Mouse (Mus musculus) lung, adult 2 months (tissue): ENCODE measurements around the gene Gzf1.

ENCODE experiments used
- CTCF ChIP-seq: fragments of 200-500 bp; IDR thresholded peaks from 2 replicates; pipeline ENCODE4 v1.5.1; 2011; ENCODE audit warnings: mild to moderate bottlenecking, low read length, control low read depth; ENCODE audit not compliant: insufficient read depth
- POLR2A ChIP-seq: fragments of 200-500 bp; IDR thresholded peaks from 2 replicates; pipeline ENCODE4 v1.6.1; 2011; ENCODE audit warnings: low read depth, mild to moderate bottlenecking, control low read depth, low read length, borderline replicate concordance; ENCODE audit errors: extremely low read depth

- TF ChIP-seq CTCF (no peak), POLR2A (no peak)
Observed at GRCm38 (mm10) chr2:148663458-148663857, 17.4 kb upstream of the Gzf1 start.
